Mouse (Mus musculus): ENCODE data around the gene Atr.
"Not testable (repeated sequence)": the region's sequence is repeated elsewhere in the genome, so short reads cannot be mapped to it uniquely, and the experiment has no call there.

The Atr gene

GRCm38 (mm10) chr9:95932855-95933254, 75.5 kb downstream of the Atr start:
- no peak for DNase-seq (ENCODE audit: low spot score)

DNA sequence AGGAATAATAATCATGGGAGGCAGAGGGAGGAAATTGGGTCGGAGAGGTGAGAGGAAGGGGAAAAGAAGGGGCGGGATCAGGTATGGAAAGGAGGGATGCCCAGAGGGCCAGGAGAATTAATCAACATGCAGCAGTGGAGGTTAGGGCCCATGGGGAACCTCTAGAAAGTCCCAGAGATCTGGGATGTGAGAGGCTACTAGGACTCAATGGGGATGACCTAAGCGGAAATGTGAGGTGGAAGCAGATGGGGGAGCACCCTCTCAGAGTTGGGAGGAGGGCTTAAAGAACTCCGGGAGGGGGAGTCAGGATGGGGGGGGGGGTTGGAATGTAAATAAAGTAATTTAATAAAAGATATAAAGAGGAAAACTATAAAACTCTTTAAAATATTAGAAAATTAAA, 96.3 kb downstream of the Atr start:
- no peak for DNase-seq (ENCODE audit: low spot score)

- peak; percentile 7 for DNase-seq (ENCODE audit: low spot score)
These were observed 96.8 kb downstream of the Atr start for GRCm38 (mm10) chr9:95954226-95954584.

- peak; percentile 88 for DNase-seq (ENCODE audit: low spot score)
These were observed 97.4 kb downstream of the Atr start, which contains the start of gene Xrn1 for GRCm38 (mm10) chr9:95954585-95955461. Gene Xrn1 (plus strand): TSS chr9:95954760.

DNA sequence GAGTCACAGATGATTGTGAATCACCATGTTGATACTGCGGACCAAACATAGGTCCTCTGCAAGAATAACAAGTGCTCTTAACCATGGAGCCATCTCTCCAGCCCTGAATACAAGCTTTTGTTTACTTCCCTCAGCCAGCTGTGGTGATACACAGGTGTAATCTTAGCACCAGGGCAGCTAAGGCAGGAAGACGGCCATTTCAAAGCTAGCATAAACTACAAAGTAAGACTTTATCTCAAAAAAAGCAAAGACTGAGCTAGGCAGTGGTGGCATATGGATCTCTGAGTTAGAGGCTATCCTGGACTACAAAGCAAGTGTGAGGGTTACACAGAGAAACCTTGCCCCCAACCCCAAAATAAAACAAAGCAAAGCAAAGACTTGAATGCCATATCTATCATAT, 100.2 kb downstream of the Atr start:
- no peak for DNase-seq (ENCODE audit: low spot score)

DNA sequence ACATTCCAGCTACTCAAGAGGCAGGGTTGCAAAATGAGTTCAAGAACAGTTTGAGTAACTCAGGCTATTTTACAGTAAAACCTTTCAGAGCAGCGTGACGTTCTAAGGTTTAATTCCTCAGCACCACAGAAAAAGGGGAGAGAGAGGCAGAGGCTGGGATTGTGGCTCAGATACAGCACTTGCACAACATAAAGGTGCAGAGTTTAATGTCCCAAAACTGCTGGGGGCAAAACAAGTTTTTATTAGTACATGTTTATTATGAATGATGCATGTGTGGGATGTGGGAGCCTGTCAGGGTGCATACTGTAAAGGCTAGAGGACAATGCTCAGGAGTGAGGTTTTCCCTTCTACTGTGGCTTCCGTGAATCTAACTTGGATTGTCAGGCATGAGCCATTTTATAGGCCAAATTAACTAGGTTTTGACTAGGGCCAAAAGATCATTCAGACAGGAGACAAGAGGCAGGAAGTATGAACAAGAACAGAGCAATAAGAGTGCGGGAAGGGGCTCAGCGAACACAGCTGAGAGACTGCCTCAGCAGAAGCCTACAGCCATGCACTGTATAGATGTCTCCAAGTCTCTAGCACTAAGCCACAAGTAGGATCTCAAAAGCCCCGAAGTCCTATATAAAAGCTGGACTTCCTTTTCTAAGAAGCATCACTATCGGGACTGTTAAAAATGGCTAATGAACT, 100.8 kb downstream of the Atr start:
- no peak for DNase-seq (ENCODE audit: low spot score)

- not testable (repeated sequence) for DNase-seq (ENCODE audit: low spot score)
These were observed 101.3 kb downstream of the Atr start for GRCm38 (mm10) chr9:95958731-95959105.

GRCm38 (mm10) chr9:95959246-95959645, 101.8 kb downstream of the Atr start:
- DNase-seq (ENCODE audit: low spot score), result no peak

DNA sequence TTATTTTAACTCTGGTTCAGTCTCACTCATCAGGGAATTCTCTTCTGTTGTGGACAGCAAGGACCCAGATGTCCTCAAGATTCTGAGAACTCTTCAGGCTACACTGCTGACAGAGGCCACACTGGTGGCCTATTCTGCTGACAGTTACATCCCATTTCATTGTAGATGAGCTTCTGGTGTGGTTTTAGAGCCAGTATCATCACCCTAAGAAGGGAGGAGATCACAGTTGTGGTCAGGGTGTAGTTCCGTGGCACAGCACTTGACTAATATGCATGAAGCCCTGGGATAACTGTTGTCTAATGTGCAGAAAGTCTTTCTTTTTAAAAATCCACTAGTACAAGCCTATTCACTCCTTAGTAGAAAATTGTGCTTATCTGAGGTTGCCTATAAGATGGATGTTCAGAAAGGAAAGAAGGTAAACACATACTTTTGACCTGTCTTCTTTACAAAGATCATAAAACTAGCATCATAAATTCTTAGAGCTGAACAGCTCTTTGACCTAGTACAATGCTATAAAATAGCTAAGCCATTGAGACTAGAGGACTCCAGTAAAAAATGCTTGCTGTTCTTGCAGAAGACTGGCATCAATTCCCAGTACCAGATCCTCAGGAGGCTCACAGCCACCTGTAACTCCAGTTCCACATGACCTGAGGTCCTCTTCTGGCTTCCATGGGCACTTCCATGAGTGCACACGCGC, 102.5 kb downstream of the Atr start:
- no peak for DNase-seq (ENCODE audit: low spot score)

DNA sequence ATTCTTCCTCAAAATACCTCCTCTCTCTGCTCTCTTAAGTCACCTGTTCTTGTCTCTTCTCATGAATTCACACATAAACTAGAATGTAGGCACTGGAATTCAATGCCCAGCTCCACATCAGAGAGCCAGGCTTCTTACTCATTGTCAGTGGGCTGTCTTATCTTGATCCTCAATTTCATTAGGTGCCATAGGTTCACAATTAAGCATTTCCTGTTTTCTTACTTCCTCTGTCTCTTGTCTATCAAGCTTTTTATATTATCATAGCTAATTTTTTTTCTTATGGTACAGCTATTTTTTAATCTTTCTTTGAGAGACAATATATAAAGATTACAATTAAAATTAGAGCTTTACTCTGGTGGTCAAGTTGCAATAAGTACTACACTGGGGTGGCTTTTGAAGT, 103.7 kb downstream of the Atr start:
- no peak for DNase-seq (ENCODE audit: low spot score)

- DNase-seq (ENCODE audit: low spot score), result no peak
These were observed 106.6 kb downstream of the Atr start for GRCm38 (mm10) chr9:95964037-95964436.

DNA sequence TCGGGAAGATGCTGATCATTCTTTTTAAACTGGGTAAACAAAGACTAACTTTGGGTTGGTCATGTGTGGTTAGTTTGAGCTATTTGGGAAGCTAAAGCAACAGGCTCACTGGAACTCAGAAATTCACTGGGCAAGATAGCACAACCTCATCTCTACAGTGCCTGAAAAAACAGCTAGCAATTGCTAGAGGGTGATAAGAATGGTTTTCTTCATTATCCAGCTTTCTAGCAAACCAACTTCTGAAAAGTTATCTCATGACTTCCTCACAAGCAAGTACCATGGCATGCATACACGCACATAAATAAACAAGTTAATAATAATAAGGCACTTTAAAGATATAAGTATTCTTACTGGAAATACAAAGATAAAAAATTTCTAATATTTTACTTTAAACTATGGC, 120.9 kb downstream of the Atr start:
- DNase-seq (ENCODE audit: low spot score), result no peak

DNA sequence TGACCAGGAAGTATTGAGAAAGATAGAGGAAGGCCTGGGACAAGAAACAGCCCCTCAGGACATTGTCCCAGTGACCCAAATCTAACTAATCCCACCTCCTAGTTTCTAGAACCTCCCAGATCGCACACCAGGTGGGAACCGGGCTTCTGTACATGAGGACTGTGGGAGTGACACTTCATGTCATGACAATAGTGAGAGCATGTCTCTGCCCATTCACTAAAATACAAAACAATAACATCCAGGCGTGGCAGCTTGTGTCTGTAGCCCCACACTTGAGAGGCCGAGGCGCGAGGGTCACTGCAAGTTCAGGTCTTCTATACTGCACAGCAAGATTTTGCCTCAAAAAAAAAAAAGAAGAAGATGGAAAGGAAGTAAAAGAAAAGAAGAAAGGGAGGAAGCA, 122.5 kb downstream of the Atr start:
- DNase-seq (ENCODE audit: low spot score), result no peak

DNA sequence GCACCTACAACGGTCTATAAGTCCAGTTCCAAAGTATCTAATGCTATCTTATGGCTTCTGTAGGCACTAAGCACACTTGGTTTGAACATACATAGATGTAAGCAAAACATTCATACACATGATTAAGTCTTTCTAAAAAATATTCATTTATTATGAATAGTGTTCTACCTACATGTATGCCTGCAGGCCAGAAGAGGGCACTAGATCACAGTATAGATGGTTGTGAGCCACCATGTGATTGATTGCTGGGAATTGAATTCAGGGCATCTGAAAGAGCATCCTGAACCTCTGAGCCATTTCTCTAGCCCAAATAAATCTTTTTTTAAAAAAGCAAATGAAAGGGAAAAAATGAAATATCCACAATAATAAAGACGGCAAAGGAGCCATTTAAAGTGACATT, 134.9 kb downstream of the Atr start:
- DNase-seq (ENCODE audit: low spot score), result no peak

Measured in ovary, postnatal 10 days (tissue).